Mouse (Mus musculus) testis, adult 10 weeks (tissue): ENCODE results near the gene Olfr1369-ps1. TPM values are rescaled to one million over a fixed set of nuclear protein-coding genes. Genes with fewer than 3 reads are reported as not detected.

Experiments used
- polyA plus RNA-seq: library from polyadenylated mRNA; stranded (reverse); fragments of 350-450 nt; fragmentation: Illumina TruSeq; extraction: RNeasy Lipid Tissue Mini Kit (QIAGEN cat#74804); gene quantifications from one replicate; pipeline ENCODE4 v1.2.3, GENCODE M21; 2014; ENCODE audit warnings: low read depth, low replicate concordance

Olfr1369-ps1 gene
- not detected for polyA plus RNA-seq

DNA sequence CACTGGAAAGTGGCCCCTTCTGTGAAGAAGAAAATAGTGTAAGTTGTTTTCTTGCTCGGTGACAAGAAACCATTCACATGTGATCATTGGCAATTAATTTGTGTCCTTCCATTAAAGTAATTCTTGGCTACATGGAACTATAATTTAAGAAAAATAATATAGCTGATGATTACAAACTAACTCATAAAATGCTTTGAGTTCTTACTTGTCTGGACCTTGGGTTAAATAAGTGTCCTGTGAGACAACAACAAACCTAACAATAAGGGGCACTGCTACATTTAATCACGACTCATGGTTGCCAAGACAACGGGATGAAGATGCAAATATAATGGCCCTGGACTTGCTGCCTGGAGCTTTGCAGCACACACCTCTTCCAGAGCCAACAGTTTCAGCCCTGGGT, at the start of gene Olfr1369-ps1:
Gene Olfr1369-ps1 (plus strand): TSS at position 301 of the 400 bp plus-strand sequence.

DNA sequence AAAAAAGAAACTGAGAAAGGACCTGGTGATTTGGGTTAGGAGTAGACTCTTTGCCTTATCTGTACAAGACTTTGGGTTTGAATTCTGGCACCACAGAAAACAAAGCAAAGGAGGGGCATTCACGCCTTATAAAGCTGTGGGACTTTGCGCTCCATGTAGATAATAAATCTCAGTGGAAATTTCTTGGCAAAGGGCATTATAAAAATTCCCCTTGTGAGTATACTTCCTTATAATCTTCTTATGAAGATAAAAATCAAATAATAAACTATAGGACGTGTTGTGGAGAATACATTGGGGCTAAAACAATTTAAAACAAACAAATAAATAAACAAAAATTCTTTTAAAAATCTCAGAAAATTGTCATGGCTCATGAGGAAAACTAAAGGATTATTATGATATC, 36.4 kb upstream of the Olfr1369-ps1 start, which contains the start of gene Olfr1370:
Gene Olfr1370 (minus strand): TSS at position 101 of the 400 bp plus-strand sequence.

DNA sequence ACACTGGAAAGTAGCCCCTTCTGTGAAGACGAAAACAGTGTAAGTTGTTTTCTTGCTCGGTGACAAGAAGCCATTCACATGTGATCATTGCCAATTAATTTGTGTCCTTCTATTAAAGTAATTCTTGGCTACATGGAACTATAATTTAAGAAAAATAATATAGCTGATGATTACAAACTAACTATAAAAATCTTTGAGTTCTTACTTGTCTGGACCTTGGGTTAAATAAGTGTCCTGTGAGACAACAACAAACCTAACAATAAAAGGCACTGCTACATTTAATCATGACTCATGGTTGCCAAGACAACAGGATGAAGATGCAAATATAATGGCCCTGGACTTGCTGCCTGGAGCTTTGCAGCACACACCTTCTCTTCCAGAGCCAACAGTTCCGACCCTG, 18.1 kb downstream of the Olfr1369-ps1 start, which contains the start of gene Olfr263:
Gene Olfr263 (plus strand): TSS at position 301 of the 400 bp plus-strand sequence.

DNA sequence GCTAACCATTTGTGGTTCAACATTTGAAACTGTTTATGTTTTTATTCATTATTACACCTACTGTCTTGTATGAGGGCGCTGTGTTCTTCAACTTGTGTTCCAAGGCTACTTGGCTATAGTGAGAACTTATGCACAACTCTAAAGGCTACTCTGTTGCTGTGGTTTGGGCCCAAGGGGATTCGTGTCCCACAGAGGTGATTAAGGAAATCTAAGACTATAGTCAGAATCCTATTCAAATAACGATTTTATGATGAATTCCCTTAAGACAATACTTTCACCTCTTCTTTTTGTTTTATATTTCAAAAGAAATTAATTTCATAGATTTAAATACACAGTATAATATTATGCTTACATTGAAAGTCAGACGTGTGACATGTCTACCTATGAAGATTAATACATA, 34.5 kb downstream of the Olfr1369-ps1 start, which contains the start of gene Olfr1368:
Gene Olfr1368 (minus strand): TSS at position 101 of the 400 bp plus-strand sequence.

Other genes starting within 250 kb of the Olfr1369-ps1 start
- gene Olfr1370, start 36.5 kb upstream of the Olfr1369-ps1 start, polyA plus RNA-seq, result not detected
- gene Olfr263, start 18.2 kb downstream of the Olfr1369-ps1 start, polyA plus RNA-seq, result not detected
- gene Olfr1368, start 34.4 kb downstream of the Olfr1369-ps1 start, polyA plus RNA-seq, result 0.29 TPM
- 180 TPM for gene Trim27, start 68.0 kb downstream of the Olfr1369-ps1 start, polyA plus RNA-seq
- gene Gpx5, start 181.2 kb downstream of the Olfr1369-ps1 start, polyA plus RNA-seq, result not detected
- 42.6 TPM for gene Gpx6, start 200.6 kb downstream of the Olfr1369-ps1 start, polyA plus RNA-seq
- not detected for gene Olfr1367, start 235.4 kb downstream of the Olfr1369-ps1 start, polyA plus RNA-seq